ENCODE assay signal across 8 mouse cellular contexts in genomic region chr14:103471806-103472553, GRCm38 (mm10). TPM values are rescaled to one million over a fixed set of nuclear protein-coding genes. Genes with fewer than 3 reads are reported as not detected.
DNase-seq lines count a peak whose midpoint lies in the region; ATAC-seq and TF ChIP-seq lines count a peak whose summit lies in the region.

No protein-coding gene starts in this region.

- no peaks in the 10 kb centered on the region for H3K27me3 ChIP-seq in forebrain, embryonic 15.5 days
- no peaks in the 10 kb centered on the region for H3K27me3 ChIP-seq in hindbrain, embryonic 10.5 days (ENCODE audit: insufficient read depth, poor library complexity, severe bottlenecking)
- no peaks in the 10 kb centered on the region for H3K27me3 ChIP-seq in limb, embryonic 10.5 days (ENCODE audit: low read depth, poor library complexity, severe bottlenecking)
- H3K27me3 ChIP-seq in lung, postnatal 0 days (replicated peaks; ENCODE audit: insufficient read depth, low read length) = no peaks in the 10 kb centered on the region

- peak; percentile 61 for ATAC-seq in forebrain, embryonic 15.5 days (replicated peaks)
- ATAC-seq in lung, postnatal 0 days = no peak

- peaks cover 22% of the 10 kb centered on the region for H3K4me1 ChIP-seq in forebrain, embryonic 15.5 days
- peaks cover 21% of the 10 kb centered on the region for H3K4me1 ChIP-seq in hindbrain, embryonic 10.5 days (replicated peaks)
- no peaks in the 10 kb centered on the region for H3K4me1 ChIP-seq in limb, embryonic 10.5 days
- no peaks in the 10 kb centered on the region for H3K4me1 ChIP-seq in lung, postnatal 0 days (ENCODE audit: insufficient read depth, low read depth, low read length)

- H3K36me3 ChIP-seq in forebrain, embryonic 15.5 days = no peaks in the 10 kb centered on the region
- no peaks in the 10 kb centered on the region for H3K36me3 ChIP-seq in hindbrain, embryonic 10.5 days
- no peaks in the 10 kb centered on the region for H3K36me3 ChIP-seq in limb, embryonic 10.5 days
- no peaks in the 10 kb centered on the region for H3K36me3 ChIP-seq in lung, postnatal 0 days (ENCODE audit: insufficient read depth, low read length)

- no peak overlapping the region for H3K9ac ChIP-seq in forebrain, embryonic 15.5 days (replicated peaks)
- H3K9ac ChIP-seq in lung, postnatal 0 days (replicated peaks; ENCODE audit: low read depth) = no peak overlapping the region

- WGBS in forebrain, embryonic 15.5 days = 37% methylated on average over 7 of the region's 7 CpGs
- 62% methylated on average over 7 of the region's 7 CpGs for WGBS in hindbrain, embryonic 10.5 days
- WGBS in limb, embryonic 10.5 days = 59% methylated on average over 7 of the region's 7 CpGs
- WGBS in lung, postnatal 0 days = 36% methylated on average over 7 of the region's 7 CpGs

- peak overlapping the region; percentile 41 for H3K27ac ChIP-seq in forebrain, embryonic 15.5 days (replicated peaks)
- H3K27ac ChIP-seq in hindbrain, embryonic 10.5 days = peak overlapping the region; percentile 29; the same call in 1 of the 2 replicates
- no peak overlapping the region for H3K27ac ChIP-seq in limb, embryonic 10.5 days
- H3K27ac ChIP-seq in lung, postnatal 0 days (ENCODE audit: low read length) = no peak overlapping the region

- H3K4me3 ChIP-seq in forebrain, embryonic 15.5 days = no peak overlapping the region
- H3K4me3 ChIP-seq in hindbrain, embryonic 10.5 days = no peak overlapping the region
- no peak overlapping the region for H3K4me3 ChIP-seq in limb, embryonic 10.5 days
- H3K4me3 ChIP-seq in lung, postnatal 0 days (ENCODE audit: low read depth, low read length) = no peak overlapping the region

- TF ChIP-seq CTCF in lung, postnatal 0 days (IDR thresholded peaks at IDR 0.05) = no peak

- peak; percentile 15 for DNase-seq in thymus, postnatal 25 days
- DNase-seq in thymus, postnatal 10 days (ENCODE audit: low spot score in 2 of 2) = no peak
- DNase-seq in hindbrain, embryonic 10.5 days (ENCODE audit: low spot score) = no peak
- peak; percentile 78 to 84 for DNase-seq in left cerebral cortex, postnatal 14 days (ENCODE audit: low spot score in 2 of 2)
- no peak for DNase-seq in limb, embryonic 10.5 days (ENCODE audit: low spot score)
- no peak for DNase-seq in lung, postnatal 0 days (ENCODE audit: low spot score)
- DNase-seq in embryo, embryonic 10 days (ENCODE audit: low spot score) = no peak

- H3K4me2 ChIP-seq in forebrain, embryonic 15.5 days (replicated peaks) = no peak overlapping the region
- no peak overlapping the region for H3K4me2 ChIP-seq in lung, postnatal 0 days (replicated peaks; ENCODE audit: low read depth, low read length)

- intact Hi-C loops in left cerebral cortex, postnatal 14 days (cut with DNase I) = loop anchor here (5.0 kb wide), 1 partner anchor 125 kb away; the partner anchor contains the start of gene Mycbp2

- no peak for TF ChIP-seq EP300 in lung, postnatal 0 days (IDR thresholded peaks at IDR 0.05)

- H3K9me3 ChIP-seq in forebrain, embryonic 15.5 days = no peaks in the 10 kb centered on the region
- no peaks in the 10 kb centered on the region for H3K9me3 ChIP-seq in hindbrain, embryonic 10.5 days
- no peaks in the 10 kb centered on the region for H3K9me3 ChIP-seq in limb, embryonic 10.5 days (replicated peaks)
- no peaks in the 10 kb centered on the region for H3K9me3 ChIP-seq in lung, postnatal 0 days (ENCODE audit: low read length)

RNA-seq across cellular contexts. Expression of gene Scel, which starts 41.2 kb away (rescaled TPM):
- 0.08 TPM in 1 of 2 replicates, not detected in the other for polyA plus RNA-seq in forebrain, embryonic 15.5 days (2015; fragmentation: Nextera tagmentation; extraction: Ambion mirVana)
- 0.16 and 0.24 TPM in 2 replicates for polyA plus RNA-seq in hindbrain, embryonic 10.5 days (2016; fragmentation: Nextera tagmentation; extraction: Ambion mirVana)
- total RNA-seq in left cerebral cortex, postnatal 14 days (2021) = 1 to 10 TPM; 1.6 to 2.7 TPM
- polyA plus RNA-seq in limb, embryonic 10.5 days (2016; fragmentation: Nextera tagmentation; extraction: Ambion mirVana) = 0.09 TPM in 1 of 2 replicates, not detected in the other
- 8.5 and 9.5 TPM in 2 replicates for polyA plus RNA-seq in lung, postnatal 0 days (2015; fragmentation: Nextera tagmentation; extraction: Ambion mirVana)

Comparison
In these comparisons a context has a peak if more than half of its experiments do, and no peak if none do; other contexts are left out.
1. DNase-seq: peak in thymus, postnatal 25 days (single experiment) and left cerebral cortex, postnatal 14 days (2 of 2); none in thymus, postnatal 10 days (0 of 2), hindbrain, embryonic 10.5 days (single experiment), limb, embryonic 10.5 days (single experiment), lung, postnatal 0 days (single experiment) and embryo, embryonic 10 days (single experiment).
2. H3K27ac ChIP-seq: peak in forebrain, embryonic 15.5 days (single experiment) and hindbrain, embryonic 10.5 days (single experiment); none in limb, embryonic 10.5 days (single experiment) and lung, postnatal 0 days (single experiment).